Mouse (Mus musculus) T-cell, adult 2 months (primary cell): Measurements from ENCODE around the gene Cacna1h.
A peak's percentile ranks its signal among the peaks of the same experiment; 100 is the strongest.

Experiments
- DNase-seq: peaks from one replicate; pipeline ENCODE4 v3.0.0; 2022; ENCODE audit warnings: low spot score

Cacna1h gene

GRCm38 (mm10) chr17:25433617-25434606 lies at the start of gene Cacna1h:
Gene Cacna1h (minus strand): TSS chr17:25433783.
- DNase-seq = no peak

- DNase-seq = no peak
Observed at GRCm38 (mm10) chr17:25482092-25482491, 48.5 kb upstream of the Cacna1h start.

- DNase-seq = no peak
Observed at GRCm38 (mm10) chr17:25480820-25481219, 47.2 kb upstream of the Cacna1h start.

- DNase-seq = no peak
Observed at GRCm38 (mm10) chr17:25480152-25480551, 46.6 kb upstream of the Cacna1h start.

GRCm38 (mm10) chr17:25475946-25476744 lies 42.6 kb upstream of the Cacna1h start:
- DNase-seq = peak; percentile 51

- peak; percentile 77 for DNase-seq
Observed at GRCm38 (mm10) chr17:25474330-25475077, 40.9 kb upstream of the Cacna1h start.

GRCm38 (mm10) chr17:25472044-25472443 lies 38.5 kb upstream of the Cacna1h start:
- DNase-seq = no peak

- no peak for DNase-seq
Observed at GRCm38 (mm10) chr17:25471418-25471817, 37.8 kb upstream of the Cacna1h start.

GRCm38 (mm10) chr17:25469798-25470197 lies 36.2 kb upstream of the Cacna1h start:
- DNase-seq = no peak

GRCm38 (mm10) chr17:25468301-25468700 lies 34.7 kb upstream of the Cacna1h start:
- DNase-seq = no peak

- no peak for DNase-seq
Observed at GRCm38 (mm10) chr17:25467781-25468180, 34.2 kb upstream of the Cacna1h start.

GRCm38 (mm10) chr17:25466257-25466656 lies 32.7 kb upstream of the Cacna1h start:
- DNase-seq = no peak

- no peak for DNase-seq
Observed at GRCm38 (mm10) chr17:25464091-25464490, 30.5 kb upstream of the Cacna1h start.

- no peak for DNase-seq
Observed at GRCm38 (mm10) chr17:25463326-25463945, 29.9 kb upstream of the Cacna1h start.

- DNase-seq = no peak
Observed at GRCm38 (mm10) chr17:25462236-25462875, 28.8 kb upstream of the Cacna1h start.

- DNase-seq = no peak
Observed at GRCm38 (mm10) chr17:25456540-25456939, 23.0 kb upstream of the Cacna1h start.

GRCm38 (mm10) chr17:25454272-25454671 lies 20.7 kb upstream of the Cacna1h start, which contains the start of gene Tekt4:
Gene Tekt4 (plus strand): TSS chr17:25454615.
- no peak for DNase-seq

GRCm38 (mm10) chr17:25452246-25452965 lies 18.8 kb upstream of the Cacna1h start:
- DNase-seq = no peak

- no peak for DNase-seq
Observed at GRCm38 (mm10) chr17:25450329-25450728, 16.7 kb upstream of the Cacna1h start.

- no peak for DNase-seq
Observed at GRCm38 (mm10) chr17:25447865-25448264, 14.3 kb upstream of the Cacna1h start.
